Mouse (Mus musculus): ENCODE data around the gene 6030408B16Rik. TPM values are rescaled to one million over a fixed set of nuclear protein-coding genes. Genes with fewer than 3 reads are reported as not detected.

6030408B16Rik gene
- total RNA-seq (2012; rRNA removed): 0.22 and 0.32 TPM in 2 replicates

DNA sequence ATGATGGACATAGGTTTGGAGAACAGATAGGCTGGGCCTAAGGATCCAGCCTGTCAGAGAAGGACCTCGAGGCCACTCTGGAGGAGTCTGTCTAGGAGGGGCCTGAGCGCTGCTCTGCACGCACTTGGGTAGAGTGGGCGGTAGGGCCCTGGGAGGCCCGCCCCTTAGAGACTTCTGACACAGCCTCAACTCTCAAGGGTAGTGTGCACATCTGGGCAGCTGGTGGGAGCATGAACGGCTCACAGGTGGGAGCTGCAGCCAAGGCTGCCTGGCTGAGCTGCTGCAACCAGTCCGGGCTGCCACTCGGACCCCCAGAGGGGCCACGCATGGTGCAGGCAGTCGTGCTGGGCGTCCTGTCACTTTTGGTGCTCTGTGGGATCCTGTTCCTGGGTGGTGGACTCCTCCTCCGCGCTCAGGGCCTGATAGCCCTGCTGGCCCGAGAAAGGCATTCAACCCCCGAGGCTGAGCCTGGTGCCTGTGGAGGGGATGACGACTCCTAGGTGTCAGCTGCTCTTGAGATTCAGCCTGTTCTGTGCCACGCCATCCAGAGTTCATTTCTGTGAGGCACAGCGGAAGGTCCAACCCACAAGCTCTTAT lies at the start of gene 6030408B16Rik:
Gene 6030408B16Rik (plus strand): TSS at position 188 of the 597 bp plus-strand sequence.
- peaks cover 0 to 4% of the 10 kb centered on the region in 2 experiments; a peak in 1 of 4 replicates for H3K4me1 ChIP-seq (ENCODE audit: control insufficient read depth in 2 of 2, insufficient read depth in 2 of 2, low read length in 2 of 2, poor library complexity in 1 of 2)
- H3K9ac ChIP-seq (ENCODE audit: insufficient read depth, low read depth, low read length, poor library complexity, severe bottlenecking): no peak within 1 kb of the TSS
- in situ Hi-C loops (cut with MboI; ENCODE audit: low sequenced_read_pairs in 2 of 2, unreplicated experiment in 2 of 2): no loop called here
- DNase-seq (ENCODE audit: low read depth, low spot score): no peak
- H3K36me3 ChIP-seq (ENCODE audit: control insufficient read depth, insufficient read depth, low read length, poor library complexity, severe bottlenecking): peaks cover 23% of the 10 kb centered on the region
- no peak within 1 kb of the TSS for H3K27ac ChIP-seq (ENCODE audit: insufficient read depth, low read depth, low read length, poor library complexity, severe bottlenecking)
- TF ChIP-seq HCFC1 (IDR thresholded peaks at IDR 0.05; ENCODE audit: borderline replicate concordance, insufficient read depth, low read length): no peak
- no peak for TF ChIP-seq ZNF384 (IDR thresholded peaks at IDR 0.05; ENCODE audit: low read depth, low read length)
- TF ChIP-seq MAFK (IDR thresholded peaks at IDR 0.05; ENCODE audit: insufficient read depth, low read depth, low read length): no peak
- TF ChIP-seq ZC3H11A (IDR thresholded peaks at IDR 0.05; ENCODE audit: borderline replicate concordance, low read depth, low read length): no peak
- no peak for TF ChIP-seq CHD2 (IDR thresholded peaks at IDR 0.05; ENCODE audit: low read depth, low read length)
- H3K4me3 ChIP-seq (ENCODE audit: insufficient read depth in 1 of 2, low read depth in 1 of 2, low read length in 2 of 2, poor library complexity in 1 of 2, severe bottlenecking in 1 of 2): no peak within 1 kb of the TSS
- H3K9me3 ChIP-seq (ENCODE audit: control insufficient read depth, insufficient read depth, low read depth, low read length): no peaks in the 10 kb centered on the region

DNA sequence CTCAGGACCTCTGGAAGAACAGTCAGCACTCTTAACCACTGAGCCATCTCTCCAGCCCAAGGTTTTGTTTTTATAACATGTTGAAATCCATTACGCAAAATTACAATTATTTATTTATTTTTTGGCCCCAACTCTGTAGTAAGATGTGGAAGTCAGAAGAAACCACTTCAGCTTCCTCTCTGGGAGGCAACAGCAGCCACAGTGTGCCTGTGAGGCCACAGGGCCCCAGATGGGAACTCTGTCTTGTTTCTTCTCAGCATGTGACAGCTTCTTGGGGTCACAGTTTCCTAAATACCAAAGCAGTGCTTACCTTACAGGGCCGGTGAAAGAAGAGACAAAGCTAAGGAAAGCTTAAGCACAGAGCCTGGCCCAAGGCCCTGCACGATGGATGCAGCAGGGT lies 49.0 kb upstream of the 6030408B16Rik start:
- no peak overlapping the region for H3K4me3 ChIP-seq (ENCODE audit: insufficient read depth in 1 of 2, low read depth in 1 of 2, low read length in 2 of 2, poor library complexity in 1 of 2, severe bottlenecking in 1 of 2)
- H3K9ac ChIP-seq (ENCODE audit: insufficient read depth, low read depth, low read length, poor library complexity, severe bottlenecking): no peak overlapping the region
- no peak for TF ChIP-seq CHD2 (IDR thresholded peaks at IDR 0.05; ENCODE audit: low read depth, low read length)
- no peak for TF ChIP-seq HCFC1 (IDR thresholded peaks at IDR 0.05; ENCODE audit: borderline replicate concordance, insufficient read depth, low read length)
- TF ChIP-seq ZNF384 (IDR thresholded peaks at IDR 0.05; ENCODE audit: low read depth, low read length): no peak
- no peak for TF ChIP-seq ZC3H11A (IDR thresholded peaks at IDR 0.05; ENCODE audit: borderline replicate concordance, low read depth, low read length)
- no peak for TF ChIP-seq MAFK (IDR thresholded peaks at IDR 0.05; ENCODE audit: insufficient read depth, low read depth, low read length)
- no peak for DNase-seq (ENCODE audit: low read depth, low spot score)
- H3K4me1 ChIP-seq (ENCODE audit: control insufficient read depth in 2 of 2, insufficient read depth in 2 of 2, low read length in 2 of 2, poor library complexity in 1 of 2): peaks cover 0 to 15% of the 10 kb centered on the region in 2 experiments; a peak in 2 of 4 replicates
- in situ Hi-C loops (cut with MboI; ENCODE audit: low sequenced_read_pairs in 2 of 2, unreplicated experiment in 2 of 2): no loop called here
- H3K27ac ChIP-seq (ENCODE audit: insufficient read depth, low read depth, low read length, poor library complexity, severe bottlenecking): no peak overlapping the region
- no peaks in the 10 kb centered on the region for H3K36me3 ChIP-seq (ENCODE audit: control insufficient read depth, insufficient read depth, low read length, poor library complexity, severe bottlenecking)
- no peaks in the 10 kb centered on the region for H3K9me3 ChIP-seq (ENCODE audit: control insufficient read depth, insufficient read depth, low read depth, low read length)

DNA sequence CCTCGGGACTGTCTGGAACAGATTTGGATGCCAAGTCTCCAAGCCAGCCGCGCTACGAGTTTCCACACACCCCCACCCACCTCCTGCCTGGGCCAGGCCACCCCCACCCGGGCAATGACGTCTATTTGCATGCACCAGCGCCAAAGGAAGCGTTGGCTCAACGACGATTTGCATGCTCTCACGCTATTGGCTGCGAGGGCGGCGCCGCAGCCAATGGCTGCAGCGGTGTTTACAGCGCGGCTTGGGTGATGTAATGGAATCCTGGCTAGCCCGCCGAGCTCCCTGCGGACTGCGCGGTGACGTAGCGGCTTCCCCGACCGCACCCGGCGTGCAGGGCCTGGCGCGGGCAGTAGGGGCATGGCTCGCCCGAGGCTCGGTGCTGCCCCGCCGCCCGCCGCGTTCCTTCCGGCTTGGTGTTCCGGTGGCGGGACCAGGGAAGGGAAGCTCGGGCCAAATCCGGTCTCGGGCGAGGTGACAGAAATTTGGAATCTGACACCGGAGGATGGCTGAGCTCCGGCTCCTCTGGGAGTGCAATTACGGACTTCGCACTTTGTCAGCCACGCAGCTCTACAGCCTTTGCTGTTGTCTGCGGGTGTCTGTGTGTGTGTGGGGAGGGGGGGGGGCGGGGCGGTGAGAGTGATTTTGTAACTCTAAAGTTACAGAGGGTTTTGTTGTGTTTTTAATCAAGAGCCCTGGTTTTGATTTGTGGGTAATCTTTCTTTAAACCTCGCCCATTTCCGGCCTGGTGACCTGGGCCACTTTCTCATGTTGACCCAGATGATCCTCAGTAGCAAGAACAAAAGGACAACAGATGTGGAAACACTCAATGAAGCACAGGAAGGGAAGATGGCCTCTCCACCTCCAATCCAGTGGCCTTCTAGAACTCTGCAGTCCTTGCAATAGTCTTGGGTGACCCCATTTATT lies 46.5 kb upstream of the 6030408B16Rik start:
- H3K4me3 ChIP-seq (ENCODE audit: insufficient read depth in 1 of 2, low read depth in 1 of 2, low read length in 2 of 2, poor library complexity in 1 of 2, severe bottlenecking in 1 of 2): peak overlapping the region; percentile 56 to 67
- no peaks in the 10 kb centered on the region for H3K9me3 ChIP-seq (ENCODE audit: control insufficient read depth, insufficient read depth, low read depth, low read length)
- peaks cover 0 to 7% of the 10 kb centered on the region in 2 experiments; a peak in 1 of 4 replicates for H3K4me1 ChIP-seq (ENCODE audit: control insufficient read depth in 2 of 2, insufficient read depth in 2 of 2, low read length in 2 of 2, poor library complexity in 1 of 2)

DNA sequence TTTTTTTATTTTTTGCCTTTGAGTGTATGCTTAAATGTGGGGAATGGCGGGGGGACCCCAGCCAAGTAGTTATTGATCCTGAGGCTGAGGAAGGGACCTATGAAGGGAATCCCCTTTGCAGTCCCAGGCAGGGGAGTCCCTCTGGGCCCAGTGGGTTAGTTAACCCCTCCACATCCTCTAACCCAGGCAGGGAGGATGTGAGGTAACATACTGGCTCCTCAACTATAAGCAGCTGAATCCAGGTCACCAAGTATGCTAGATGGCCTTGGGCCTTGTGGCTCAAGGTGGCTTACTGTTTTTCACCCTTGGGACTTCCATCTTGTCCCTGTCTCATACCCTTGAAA lies 45.9 kb upstream of the 6030408B16Rik start:
- H3K36me3 ChIP-seq (ENCODE audit: control insufficient read depth, insufficient read depth, low read length, poor library complexity, severe bottlenecking): no peaks in the 10 kb centered on the region
- peak overlapping the region in 1 of 2 experiments; percentile 65; a peak in 1 of 4 replicates for H3K4me3 ChIP-seq (ENCODE audit: insufficient read depth in 1 of 2, low read depth in 1 of 2, low read length in 2 of 2, poor library complexity in 1 of 2, severe bottlenecking in 1 of 2)
- in situ Hi-C loops (cut with MboI; ENCODE audit: low sequenced_read_pairs in 2 of 2, unreplicated experiment in 2 of 2): no loop called here
- peaks cover 0 to 4% of the 10 kb centered on the region in 2 experiments; a peak in 1 of 4 replicates for H3K4me1 ChIP-seq (ENCODE audit: control insufficient read depth in 2 of 2, insufficient read depth in 2 of 2, low read length in 2 of 2, poor library complexity in 1 of 2)
- TF ChIP-seq ZNF384 (IDR thresholded peaks at IDR 0.05; ENCODE audit: low read depth, low read length): no peak
- TF ChIP-seq ZC3H11A (IDR thresholded peaks at IDR 0.05; ENCODE audit: borderline replicate concordance, low read depth, low read length): no peak
- no peak overlapping the region for H3K27ac ChIP-seq (ENCODE audit: insufficient read depth, low read depth, low read length, poor library complexity, severe bottlenecking)
- DNase-seq (ENCODE audit: low read depth, low spot score): no peak
- H3K9me3 ChIP-seq (ENCODE audit: control insufficient read depth, insufficient read depth, low read depth, low read length): no peaks in the 10 kb centered on the region
- H3K9ac ChIP-seq (ENCODE audit: insufficient read depth, low read depth, low read length, poor library complexity, severe bottlenecking): 0 out of 2 replicates have a peak overlapping the region, but pooled peaks have one; percentile 13

More for the DNA sequence above, 46.5 kb upstream of the 6030408B16Rik start:
- TF ChIP-seq HCFC1 (IDR thresholded peaks at IDR 0.05; ENCODE audit: borderline replicate concordance, insufficient read depth, low read length) (peak; percentile 28; the same call in 1 of the 2 replicates), ZNF384 (IDR thresholded peaks at IDR 0.05; ENCODE audit: low read depth, low read length) (no peak)
- H3K36me3 ChIP-seq (ENCODE audit: control insufficient read depth, insufficient read depth, low read length, poor library complexity, severe bottlenecking): no peaks in the 10 kb centered on the region
- H3K9ac ChIP-seq (ENCODE audit: insufficient read depth, low read depth, low read length, poor library complexity, severe bottlenecking): peak overlapping the region; percentile 69
- peak; percentile 93 for DNase-seq (ENCODE audit: low read depth, low spot score)
- in situ Hi-C loops (cut with MboI; ENCODE audit: low sequenced_read_pairs in 2 of 2, unreplicated experiment in 2 of 2): no loop called here
- peak overlapping the region; percentile 43; the same call in 1 of the 2 replicates for H3K27ac ChIP-seq (ENCODE audit: insufficient read depth, low read depth, low read length, poor library complexity, severe bottlenecking)

Data from ES-E14 (cell line).